Mouse (Mus musculus): ENCODE data around the gene Sh3d19. TPM values are rescaled to one million over a fixed set of nuclear protein-coding genes. Genes with fewer than 3 reads are reported as not detected.

Sh3d19 gene
- polyA plus RNA-seq, 1 experiment from 2014 or later = 12.1 TPM

Other genes starting within 250 kb of the Sh3d19 start
- gene Fam160a1, start 153.8 kb upstream of the Sh3d19 start, polyA plus RNA-seq (2014; fragmentation: Nextera tagmentation; extraction: Ambion mirVana) = 0.60 and 0.73 TPM in 2 replicates
- 0.14 and 0.39 TPM in 2 replicates for gene Glt28d2, start 83.6 kb upstream of the Sh3d19 start, polyA plus RNA-seq (2014; fragmentation: Nextera tagmentation; extraction: Ambion mirVana)
- gene Gm37240, start 83.6 kb upstream of the Sh3d19 start, polyA plus RNA-seq (2014; fragmentation: Nextera tagmentation; extraction: Ambion mirVana) = 0.52 and 2.4 TPM in 2 replicates
- 0.19 TPM in 1 of 2 replicates, not detected in the other for gene Prss48, start 31.4 kb downstream of the Sh3d19 start, polyA plus RNA-seq (2014; fragmentation: Nextera tagmentation; extraction: Ambion mirVana)
- gene Rps3a1, start 171.6 kb downstream of the Sh3d19 start, polyA plus RNA-seq (2014; fragmentation: Nextera tagmentation; extraction: Ambion mirVana) = 1,106 and 1,117 TPM in 2 replicates